Mouse (Mus musculus): ENCODE measurements around the gene Ehd1. TPM values are rescaled to one million over a fixed set of nuclear protein-coding genes. Genes with fewer than 3 reads are reported as not detected.
A peak's percentile ranks its signal among the peaks of the same experiment; 100 is the strongest.

The Ehd1 gene
- total and polyA plus RNA-seq, 3 experiments: 65.9 to 105 TPM; not detected in 1

- no peaks in the 10 kb centered on the region for H3K27me3 ChIP-seq (ENCODE audit: control insufficient read depth in 1 of 2, insufficient read depth in 2 of 2, low read length in 2 of 2)
- no peak overlapping the region for H3K9ac ChIP-seq (ENCODE audit: control insufficient read depth, low read depth, low read length, poor library complexity, severe bottlenecking)
- H3K4me1 ChIP-seq (ENCODE audit: control insufficient read depth in 1 of 2, insufficient read depth in 2 of 2, low read length in 2 of 2): peaks cover 2 to 27% of the 10 kb centered on the region in 2 experiments; a peak in 2 of 4 replicates
- no peak overlapping the region for H3K4me3 ChIP-seq (ENCODE audit: control insufficient read depth in 1 of 2, insufficient read depth in 1 of 2, low read depth in 2 of 2, low read length in 2 of 2)
- H3K9me3 ChIP-seq (replicated peaks; ENCODE audit: insufficient read depth, low read length): no peaks in the 10 kb centered on the region
- H3K36me3 ChIP-seq (ENCODE audit: control insufficient read depth in 1 of 2, insufficient read depth in 2 of 2, low read length in 2 of 2): peaks cover 0 to 22% of the 10 kb centered on the region in 2 experiments; a peak in 2 of 4 replicates
- no peak overlapping the region for H3K27ac ChIP-seq (ENCODE audit: control insufficient read depth, low read depth, low read length)
- peaks cover 5% of the 10 kb centered on the region; the same call in 1 of the 2 replicates for H3K79me2 ChIP-seq (ENCODE audit: control insufficient read depth, insufficient read depth, low read length, poor library complexity)
- TF ChIP-seq MAFK (IDR thresholded peaks at IDR 0.05; ENCODE audit: borderline replicate concordance, low read depth, low read length) (no peak), MYC (IDR thresholded peaks at IDR 0.05; ENCODE audit: low read depth, low read length) (no peak), POLR2AphosphoS2 (IDR thresholded peaks at IDR 0.05; ENCODE audit: low read length) (no peak), NRF1 (IDR thresholded peaks at IDR 0.05; ENCODE audit: insufficient read depth, low read depth, low read length, poor library complexity, severe bottlenecking) (no peak), TCF12 (IDR thresholded peaks at IDR 0.05; ENCODE audit: low read depth, low read length) (no peak), JUND (IDR thresholded peaks at IDR 0.05; ENCODE audit: low read depth, low read length) (no peak)
- DNase-seq (ENCODE audit: low read depth, low spot score): no peak
Measured at GRCm38 (mm10) chr19:6233647-6234046, 42.9 kb upstream of the Ehd1 start.

GRCm38 (mm10) chr19:6234337-6235083, 42.0 kb upstream of the Ehd1 start:
- no peaks in the 10 kb centered on the region for H3K27me3 ChIP-seq (ENCODE audit: control insufficient read depth in 1 of 2, insufficient read depth in 2 of 2, low read length in 2 of 2)
- peak; percentile 37 for DNase-seq (ENCODE audit: low read depth, low spot score)
- TF ChIP-seq MYC (IDR thresholded peaks at IDR 0.05; ENCODE audit: low read depth, low read length) (no peak), POLR2A (IDR thresholded peaks at IDR 0.05; ENCODE audit: control insufficient read depth in 1 of 2, insufficient read depth in 1 of 2, low read depth in 1 of 2, low read length in 2 of 2, poor library complexity in 1 of 2) (no peak), TAL1 (IDR thresholded peaks at IDR 0.05; ENCODE audit: low read length) (peak; percentile 53), ZMIZ1 (IDR thresholded peaks at IDR 0.05; ENCODE audit: low read depth, low read length) (no peak), MYB (IDR thresholded peaks at IDR 0.05; ENCODE audit: low read depth, low read length) (no peak), GATA1 (IDR thresholded peaks at IDR 0.05; ENCODE audit: low read depth, low read length) (no peak), JUND (IDR thresholded peaks at IDR 0.05; ENCODE audit: low read depth, low read length) (no peak), SMC3 (IDR thresholded peaks at IDR 0.05; ENCODE audit: low read depth, low read length) (no peak), ETS1 (IDR thresholded peaks at IDR 0.05; ENCODE audit: low read depth, low read length) (peak; percentile 29; the same call in 1 of the 2 replicates), EP300 (IDR thresholded peaks at IDR 0.05; ENCODE audit: low read depth in 1 of 2, low read length in 2 of 2) (peak in 1 of 2 experiments; percentile 33; a peak in 1 of 4 replicates), TCF12 (IDR thresholded peaks at IDR 0.05; ENCODE audit: low read depth, low read length) (0 out of 2 replicates have a peak, but pooled peaks have one; percentile 11), TBP (IDR thresholded peaks at IDR 0.05; ENCODE audit: low read depth, low read length) (no peak), NRF1 (IDR thresholded peaks at IDR 0.05; ENCODE audit: insufficient read depth, low read depth, low read length, poor library complexity, severe bottlenecking) (no peak)
- H3K27ac ChIP-seq (ENCODE audit: control insufficient read depth, low read depth, low read length): no peak overlapping the region
- H3K79me2 ChIP-seq (ENCODE audit: control insufficient read depth, insufficient read depth, low read length, poor library complexity): peaks cover 5% of the 10 kb centered on the region; the same call in 1 of the 2 replicates
- H3K4me3 ChIP-seq (ENCODE audit: control insufficient read depth in 1 of 2, insufficient read depth in 1 of 2, low read depth in 2 of 2, low read length in 2 of 2): peak overlapping the region in 1 of 2 experiments; percentile 80; a peak in 2 of 4 replicates
- peaks cover 0 to 27% of the 10 kb centered on the region in 2 experiments; a peak in 2 of 4 replicates for H3K36me3 ChIP-seq (ENCODE audit: control insufficient read depth in 1 of 2, insufficient read depth in 2 of 2, low read length in 2 of 2)
- peak overlapping the region; percentile 73 for H3K9ac ChIP-seq (ENCODE audit: control insufficient read depth, low read depth, low read length, poor library complexity, severe bottlenecking)
- H3K9me3 ChIP-seq (replicated peaks; ENCODE audit: insufficient read depth, low read length): no peaks in the 10 kb centered on the region
- H3K4me1 ChIP-seq (ENCODE audit: control insufficient read depth in 1 of 2, insufficient read depth in 2 of 2, low read length in 2 of 2): peaks cover 2 to 32% of the 10 kb centered on the region in 2 experiments; a peak in 3 of 4 replicates
